Mouse (Mus musculus) erythroblast, embryonic 14.5 days (primary cell): Measurements from ENCODE around the gene Elf2.

Source experiments
- GATA1 ChIP-seq: IDR thresholded peaks from 2 replicates; pipeline ENCODE4 v1.6.1; 2012; ENCODE audit warnings: low read length, inconsistent platforms, mixed read lengths
- TAL1 ChIP-seq: IDR thresholded peaks from 3 replicates; pipeline ENCODE4 v1.6.1; 2012; ENCODE audit warnings: low read length, inconsistent platforms, mixed read lengths

DNA sequence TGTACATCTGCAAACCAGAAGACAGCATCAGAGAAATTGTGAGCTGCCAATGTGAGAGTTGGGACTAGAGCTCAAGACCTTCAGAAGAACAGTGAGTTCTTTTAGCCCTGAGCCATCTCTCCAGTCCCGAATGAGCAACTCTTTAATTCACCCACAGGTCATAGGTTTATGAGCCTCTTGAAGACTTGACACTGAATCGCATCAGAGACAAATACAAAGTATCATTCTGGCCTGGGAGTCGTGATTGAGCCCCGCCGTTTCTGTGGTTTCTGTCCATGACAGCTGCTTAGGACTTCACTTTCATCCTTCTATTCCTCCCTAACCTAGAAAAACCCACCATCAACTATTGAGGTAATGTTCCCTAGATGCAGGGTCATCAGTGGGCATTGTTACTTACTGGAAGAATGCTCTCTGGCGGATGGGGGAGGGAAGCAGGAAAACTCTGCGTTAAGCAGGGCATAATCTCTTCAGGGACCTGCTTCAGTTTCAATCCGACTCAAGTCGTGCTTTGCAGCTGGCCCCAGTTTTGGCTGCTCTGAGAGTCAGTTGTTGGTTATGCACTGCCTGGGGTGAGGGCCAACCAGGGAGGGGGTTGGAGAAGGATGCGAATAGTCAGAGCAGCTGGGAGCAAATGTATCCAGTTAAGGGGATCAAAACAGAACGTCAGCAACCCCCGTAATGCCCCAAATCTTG is 46.1 kb upstream of the Elf2 start:
- no peak for TF ChIP-seq TAL1
- no peak for TF ChIP-seq GATA1
